Mouse (Mus musculus): ENCODE data around the gene Nmb. TPM values are rescaled to one million over a fixed set of nuclear protein-coding genes. Genes with fewer than 3 reads are reported as not detected.

The Nmb gene
- polyA plus RNA-seq, 1 experiment from 2014 or later = 8.5 TPM

DNA sequence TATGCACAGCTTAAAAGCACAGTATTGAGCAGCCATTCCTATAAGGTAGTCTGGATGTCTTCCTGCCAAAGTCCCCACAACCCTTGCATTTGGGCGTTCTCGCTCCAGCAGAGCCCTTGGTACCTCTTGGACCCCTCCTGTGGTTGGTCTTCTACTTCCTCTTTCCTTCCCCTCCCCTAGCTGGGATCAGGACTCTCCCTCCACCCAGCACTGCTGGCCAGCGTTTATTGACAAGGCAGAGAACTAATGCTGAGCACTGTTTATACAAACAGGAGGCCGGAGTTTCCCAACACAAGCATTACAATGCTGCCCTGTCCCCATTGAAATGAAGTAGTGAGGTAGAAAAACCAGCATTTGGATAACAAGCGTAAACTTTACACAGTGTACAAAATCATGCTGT is 31.8 kb downstream of the Nmb start:
- peaks cover 83% of the 10 kb centered on the region for H3K36me3 ChIP-seq (ENCODE audit: control insufficient read depth, insufficient read depth, low read length)
- DNase-seq = no peak
- H3K4me1 ChIP-seq (ENCODE audit: control insufficient read depth, insufficient read depth, low read length) = no peaks in the 10 kb centered on the region
- 90% methylated on average over 5 of the region's 5 CpGs for WGBS
- no peak overlapping the region for H3K4me3 ChIP-seq (replicated peaks; ENCODE audit: low read depth, low read length)
- H3K27ac ChIP-seq (replicated peaks; ENCODE audit: low read depth, low read length) = no peak overlapping the region
- no peak for ATAC-seq (ENCODE audit: low FRiP score, low TSS enrichment)
- no peaks in the 10 kb centered on the region for H3K9me3 ChIP-seq (ENCODE audit: control insufficient read depth, low read length)
- H3K27me3 ChIP-seq (ENCODE audit: control insufficient read depth, insufficient read depth, low read length) = no peaks in the 10 kb centered on the region
- H3K4me2 ChIP-seq (ENCODE audit: low read length) = no peak overlapping the region
- no peak overlapping the region for H3K9ac ChIP-seq (replicated peaks; ENCODE audit: low read length)

DNA sequence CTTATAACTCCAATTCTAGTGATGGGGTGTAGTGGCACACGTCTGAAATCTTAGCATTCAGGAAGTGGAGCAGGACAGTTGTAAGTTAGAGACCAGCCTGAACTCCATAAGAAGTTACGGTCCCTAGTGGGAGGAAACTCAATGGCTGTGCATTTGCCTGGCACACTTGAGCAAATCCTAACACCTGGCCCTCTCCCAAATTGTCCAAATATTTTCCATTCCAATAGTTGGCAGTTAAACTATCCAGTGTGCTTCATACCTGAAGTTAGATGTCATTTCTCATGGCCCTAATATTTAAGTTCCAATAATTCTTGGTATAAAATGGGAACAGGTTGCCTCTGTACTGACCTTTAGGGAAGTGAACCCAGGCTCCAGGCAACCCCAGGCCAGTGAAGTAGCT is 36.2 kb downstream of the Nmb start:
- no peak overlapping the region for H3K4me2 ChIP-seq (ENCODE audit: low read length)
- no peak for ATAC-seq (ENCODE audit: low FRiP score, low TSS enrichment)
- peaks cover 18% of the 10 kb centered on the region; the same call in 1 of the 2 replicates for H3K4me1 ChIP-seq (ENCODE audit: control insufficient read depth, insufficient read depth, low read length)
- H3K9me3 ChIP-seq (ENCODE audit: control insufficient read depth, low read length) = no peaks in the 10 kb centered on the region
- WGBS = 91% methylated on average over 2 of the region's 2 CpGs
- H3K9ac ChIP-seq (replicated peaks; ENCODE audit: low read length) = no peak overlapping the region
- H3K4me3 ChIP-seq (replicated peaks; ENCODE audit: low read depth, low read length) = no peak overlapping the region
- no peak for DNase-seq
- no peaks in the 10 kb centered on the region for H3K27me3 ChIP-seq (ENCODE audit: control insufficient read depth, insufficient read depth, low read length)
- peaks cover 78% of the 10 kb centered on the region for H3K36me3 ChIP-seq (ENCODE audit: control insufficient read depth, insufficient read depth, low read length)
- H3K27ac ChIP-seq (replicated peaks; ENCODE audit: low read depth, low read length) = no peak overlapping the region

DNA sequence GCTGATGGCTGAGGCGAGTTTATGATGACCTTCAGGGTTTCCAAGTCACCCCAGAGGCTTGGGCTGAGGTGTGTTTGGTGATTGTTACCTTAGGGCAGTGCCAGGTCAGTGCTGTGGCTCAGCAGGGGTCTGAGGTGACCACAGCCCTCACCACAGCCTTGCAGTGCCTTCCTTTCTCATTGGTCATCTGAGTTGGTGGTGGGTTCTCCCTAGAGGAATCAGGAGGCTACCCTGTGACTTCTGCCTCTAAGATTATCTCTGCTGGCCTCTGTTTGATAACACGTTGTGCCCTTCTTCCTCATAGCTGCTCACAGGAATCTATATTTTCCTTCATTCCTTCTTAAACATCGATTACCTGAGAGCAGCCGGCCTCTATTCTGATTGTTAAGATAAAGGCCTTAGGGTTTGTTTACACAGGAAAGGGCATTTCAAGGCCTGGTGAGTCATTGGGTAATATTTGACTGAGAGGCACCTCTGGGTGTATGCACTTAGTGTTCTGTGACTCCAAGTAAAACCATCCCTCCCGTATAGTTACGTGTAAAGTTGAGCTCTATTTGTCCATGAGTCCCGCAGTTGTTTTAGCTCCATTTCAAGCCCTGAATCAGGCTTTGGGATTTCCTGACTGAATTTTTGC is 38.2 kb downstream of the Nmb start:
- DNase-seq = no peak

DNA sequence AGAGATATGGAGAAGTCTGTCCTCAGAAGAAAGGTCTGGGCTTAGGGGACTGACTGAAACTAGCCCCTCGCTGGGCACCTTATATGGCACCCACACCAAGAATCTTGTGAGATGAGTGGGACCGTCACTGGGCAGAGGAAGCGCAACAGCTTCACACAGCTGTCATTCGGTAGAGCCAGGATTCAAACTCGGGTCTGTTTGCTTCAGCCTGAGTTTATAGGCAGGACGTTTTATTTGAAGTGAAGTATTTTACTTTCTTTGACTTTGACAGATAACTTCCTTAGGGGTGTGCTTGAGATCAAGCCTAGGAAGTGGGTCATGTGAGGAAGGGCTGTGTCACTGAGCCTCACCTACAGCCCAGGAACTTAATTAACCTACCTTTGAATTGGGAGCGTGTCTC is 39.4 kb downstream of the Nmb start:
- ATAC-seq (ENCODE audit: low FRiP score, low TSS enrichment) (no peak), DNase-seq (no peak)
- Histone ChIP-seq H3K9me3 (ENCODE audit: control insufficient read depth, low read length) (no peaks in the 10 kb centered on the region), H3K4me2 (ENCODE audit: low read length) (no peak overlapping the region), H3K9ac (replicated peaks; ENCODE audit: low read length) (no peak overlapping the region), H3K27ac (replicated peaks; ENCODE audit: low read depth, low read length) (no peak overlapping the region), H3K4me3 (replicated peaks; ENCODE audit: low read depth, low read length) (no peak overlapping the region), H3K27me3 (ENCODE audit: control insufficient read depth, insufficient read depth, low read length) (no peaks in the 10 kb centered on the region), H3K4me1 (ENCODE audit: control insufficient read depth, insufficient read depth, low read length) (peaks cover 40% of the 10 kb centered on the region), H3K36me3 (ENCODE audit: control insufficient read depth, insufficient read depth, low read length) (peaks cover 67% of the 10 kb centered on the region)
- 98% methylated on average over 7 of the region's 7 CpGs for WGBS

More for the DNA sequence above, 38.2 kb downstream of the Nmb start:
- no peak overlapping the region for H3K4me2 ChIP-seq (ENCODE audit: low read length)
- H3K36me3 ChIP-seq (ENCODE audit: control insufficient read depth, insufficient read depth, low read length) = peaks cover 75% of the 10 kb centered on the region
- H3K4me3 ChIP-seq (replicated peaks; ENCODE audit: low read depth, low read length) = no peak overlapping the region
- no peak for ATAC-seq (ENCODE audit: low FRiP score, low TSS enrichment)
- no peak overlapping the region for H3K9ac ChIP-seq (replicated peaks; ENCODE audit: low read length)
- H3K27ac ChIP-seq (replicated peaks; ENCODE audit: low read depth, low read length) = no peak overlapping the region
- H3K9me3 ChIP-seq (ENCODE audit: control insufficient read depth, low read length) = no peaks in the 10 kb centered on the region
- H3K27me3 ChIP-seq (ENCODE audit: control insufficient read depth, insufficient read depth, low read length) = no peaks in the 10 kb centered on the region
- 89% methylated on average over 7 of the region's 7 CpGs for WGBS
- H3K4me1 ChIP-seq (ENCODE audit: control insufficient read depth, insufficient read depth, low read length) = peaks cover 38% of the 10 kb centered on the region

DNA sequence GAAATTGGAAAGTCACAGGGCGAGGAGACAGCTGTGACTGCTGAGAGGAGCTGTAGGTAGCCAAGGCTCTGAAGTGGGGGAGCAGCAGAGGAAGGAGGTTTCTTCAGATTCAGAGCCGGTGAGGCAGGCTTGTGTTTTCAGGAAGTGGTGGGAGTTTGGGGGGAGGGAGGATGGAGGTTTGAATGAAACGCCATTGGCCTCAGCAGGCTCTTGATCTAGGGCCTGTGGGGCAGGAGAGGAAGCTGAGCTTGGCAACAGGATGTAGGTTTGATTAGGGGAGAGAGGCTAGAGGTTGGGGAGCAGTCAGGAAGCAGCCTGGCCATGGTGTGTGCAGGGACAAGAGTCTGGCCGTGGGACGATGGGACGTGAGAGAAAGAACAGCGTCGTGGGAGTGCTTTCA is 40.0 kb downstream of the Nmb start:
- ATAC-seq (ENCODE audit: low FRiP score, low TSS enrichment) (no peak), DNase-seq (no peak)
- Histone ChIP-seq H3K27ac (replicated peaks; ENCODE audit: low read depth, low read length) (0 out of 2 replicates have a peak overlapping the region, but pooled peaks have one; percentile 8), H3K9me3 (ENCODE audit: control insufficient read depth, low read length) (no peaks in the 10 kb centered on the region), H3K4me1 (ENCODE audit: control insufficient read depth, insufficient read depth, low read length) (peaks cover 43% of the 10 kb centered on the region), H3K9ac (replicated peaks; ENCODE audit: low read length) (no peak overlapping the region), H3K4me3 (replicated peaks; ENCODE audit: low read depth, low read length) (no peak overlapping the region), H3K4me2 (ENCODE audit: low read length) (peak overlapping the region; percentile 81), H3K36me3 (ENCODE audit: control insufficient read depth, insufficient read depth, low read length) (peaks cover 60% of the 10 kb centered on the region), H3K27me3 (ENCODE audit: control insufficient read depth, insufficient read depth, low read length) (no peaks in the 10 kb centered on the region)
- 83% methylated on average over 8 of the region's 8 CpGs for WGBS

DNA sequence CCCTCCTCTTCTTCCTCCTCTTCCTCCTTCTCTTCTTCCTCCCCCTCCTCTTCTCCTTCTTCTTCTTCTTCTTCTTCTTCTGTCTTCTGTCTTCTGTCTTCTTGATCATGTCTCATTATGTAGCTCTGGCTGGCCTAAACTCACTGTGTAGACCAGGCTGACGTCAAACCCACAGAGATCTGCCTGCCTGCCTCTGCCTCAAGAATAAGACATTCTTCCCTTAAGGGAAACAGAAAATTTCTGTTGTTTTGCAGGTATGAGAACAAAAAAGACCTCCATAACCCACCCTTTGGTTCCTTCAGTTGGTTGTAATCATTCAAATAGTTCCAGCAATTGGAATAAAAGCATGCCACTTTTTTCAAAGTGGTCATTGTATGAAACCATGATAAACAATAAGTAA is 40.7 kb downstream of the Nmb start:
- Histone ChIP-seq H3K27ac (replicated peaks; ENCODE audit: low read depth, low read length) (no peak overlapping the region), H3K27me3 (ENCODE audit: control insufficient read depth, insufficient read depth, low read length) (no peaks in the 10 kb centered on the region), H3K9ac (replicated peaks; ENCODE audit: low read length) (no peak overlapping the region), H3K4me1 (ENCODE audit: control insufficient read depth, insufficient read depth, low read length) (peaks cover 43% of the 10 kb centered on the region), H3K4me3 (replicated peaks; ENCODE audit: low read depth, low read length) (no peak overlapping the region), H3K9me3 (ENCODE audit: control insufficient read depth, low read length) (no peaks in the 10 kb centered on the region), H3K4me2 (ENCODE audit: low read length) (peak overlapping the region; percentile 81), H3K36me3 (ENCODE audit: control insufficient read depth, insufficient read depth, low read length) (peaks cover 54% of the 10 kb centered on the region)
- ATAC-seq (ENCODE audit: low FRiP score, low TSS enrichment) (no peak), DNase-seq (no peak)
- WGBS = 78% methylated on average over 1 of the region's 1 CpGs

DNA sequence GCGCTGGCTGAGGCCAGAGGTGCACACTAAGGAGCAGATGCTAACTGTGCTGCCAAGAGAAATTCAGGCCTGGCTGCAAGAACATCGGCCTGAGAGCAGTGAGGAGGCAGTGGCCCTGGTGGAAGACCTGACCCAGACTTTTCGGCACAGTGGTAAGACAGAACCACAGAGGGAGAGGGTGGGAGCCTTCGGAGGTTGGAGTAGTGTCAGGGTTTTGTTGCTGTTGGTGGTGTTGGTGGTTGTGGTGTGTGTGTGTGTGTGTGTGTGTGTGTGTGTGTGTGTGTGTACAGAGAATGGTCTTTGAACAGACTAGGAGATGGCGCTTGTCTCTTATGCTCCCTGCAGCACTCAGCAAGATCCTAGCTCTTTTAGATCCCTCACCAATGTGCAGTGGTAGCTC is 41.4 kb downstream of the Nmb start:
- peaks cover 43% of the 10 kb centered on the region for H3K4me1 ChIP-seq (ENCODE audit: control insufficient read depth, insufficient read depth, low read length)
- WGBS = 90% methylated on average over 5 of the region's 5 CpGs

DNA sequence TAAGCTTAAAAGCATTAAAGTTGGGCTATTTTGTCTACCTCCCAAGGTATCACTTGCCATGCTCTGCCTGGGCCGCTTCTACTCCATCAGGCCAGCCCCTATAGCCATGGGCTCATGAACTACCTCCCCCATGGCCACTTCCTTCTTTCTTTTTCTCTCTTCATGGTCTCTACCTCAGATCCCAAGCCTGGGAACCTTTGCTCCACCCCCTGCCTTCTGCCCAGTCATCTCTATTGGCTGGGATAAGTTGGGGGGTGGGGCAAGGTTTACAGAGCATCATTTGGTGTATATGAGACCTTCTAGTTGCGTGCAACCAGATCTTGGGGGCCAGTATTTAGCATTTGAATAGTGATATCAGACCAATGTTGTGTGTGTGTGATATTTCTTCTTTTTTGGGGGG is 42.4 kb downstream of the Nmb start:
- H3K9ac ChIP-seq (replicated peaks; ENCODE audit: low read length) = no peak overlapping the region
- peaks cover 43% of the 10 kb centered on the region for H3K4me1 ChIP-seq (ENCODE audit: control insufficient read depth, insufficient read depth, low read length)

More for the DNA sequence above, 41.4 kb downstream of the Nmb start:
- H3K27me3 ChIP-seq (ENCODE audit: control insufficient read depth, insufficient read depth, low read length) = no peaks in the 10 kb centered on the region
- H3K9ac ChIP-seq (replicated peaks; ENCODE audit: low read length) = peak overlapping the region; percentile 12; the same call in 1 of the 2 replicates
- H3K4me2 ChIP-seq (ENCODE audit: low read length) = peak overlapping the region; percentile 81
- DNase-seq (no peak), ATAC-seq (ENCODE audit: low FRiP score, low TSS enrichment) (no peak)
- H3K4me3 ChIP-seq (replicated peaks; ENCODE audit: low read depth, low read length) = peak overlapping the region; percentile 85
- H3K36me3 ChIP-seq (ENCODE audit: control insufficient read depth, insufficient read depth, low read length) = peaks cover 48% of the 10 kb centered on the region
- no peak overlapping the region for H3K27ac ChIP-seq (replicated peaks; ENCODE audit: low read depth, low read length)
- no peaks in the 10 kb centered on the region for H3K9me3 ChIP-seq (ENCODE audit: control insufficient read depth, low read length)

DNA sequence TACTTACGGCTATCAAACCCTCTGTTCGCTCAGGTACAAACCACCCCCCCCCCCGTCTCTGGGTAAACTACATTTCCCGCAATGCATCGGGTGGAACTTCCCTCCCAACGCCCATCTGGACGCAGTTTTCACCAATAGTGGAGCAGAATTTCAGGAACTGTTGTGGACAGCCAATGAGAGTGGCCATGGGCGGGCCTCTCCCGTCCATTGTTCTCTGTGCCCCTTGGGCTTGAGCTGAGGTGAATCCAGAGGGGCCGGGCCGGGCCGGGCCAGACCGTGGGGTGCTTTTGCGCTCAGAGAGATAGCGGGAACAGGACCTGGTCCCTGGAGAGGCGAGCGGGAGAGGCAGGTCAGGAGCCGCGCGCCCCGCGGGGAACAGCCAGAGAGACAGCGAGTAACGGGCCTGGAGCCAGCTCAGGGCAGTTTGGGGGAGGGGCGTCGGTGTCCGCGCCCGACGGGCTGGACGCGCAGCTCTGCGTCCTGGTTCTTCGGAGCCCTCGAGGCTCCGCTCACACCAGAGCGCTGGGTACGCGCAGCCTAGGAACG is 44.1 kb downstream of the Nmb start, which contains the start of gene Zscan2:
Gene Zscan2 (plus strand): TSS at position 192 of the 546 bp plus-strand sequence.
- no peaks in the 10 kb centered on the region for H3K9me3 ChIP-seq (ENCODE audit: control insufficient read depth, low read length)
- WGBS = under 1% methylated on average over 40 of the region's 40 CpGs
- peak within 1 kb of the TSS; percentile 81 for H3K4me2 ChIP-seq (ENCODE audit: low read length)
- DNase-seq (peak; percentile 97), ATAC-seq (ENCODE audit: low FRiP score, low TSS enrichment) (peak; percentile 98)
- H3K4me3 ChIP-seq (replicated peaks; ENCODE audit: low read depth, low read length) = peak within 1 kb of the TSS; percentile 85
- H3K27me3 ChIP-seq (ENCODE audit: control insufficient read depth, insufficient read depth, low read length) = no peaks in the 10 kb centered on the region
- peak within 1 kb of the TSS; percentile 96 for H3K27ac ChIP-seq (replicated peaks; ENCODE audit: low read depth, low read length)
- peaks cover 23% of the 10 kb centered on the region for H3K36me3 ChIP-seq (ENCODE audit: control insufficient read depth, insufficient read depth, low read length)
- peak within 1 kb of the TSS; percentile 94 for H3K9ac ChIP-seq (replicated peaks; ENCODE audit: low read length)
- peaks cover 43% of the 10 kb centered on the region for H3K4me1 ChIP-seq (ENCODE audit: control insufficient read depth, insufficient read depth, low read length)

More for the DNA sequence above, 42.4 kb downstream of the Nmb start:
- Histone ChIP-seq H3K9me3 (ENCODE audit: control insufficient read depth, low read length) (no peaks in the 10 kb centered on the region), H3K4me3 (replicated peaks; ENCODE audit: low read depth, low read length) (peak overlapping the region; percentile 85; the same call in 1 of the 2 replicates), H3K36me3 (ENCODE audit: control insufficient read depth, insufficient read depth, low read length) (peaks cover 37% of the 10 kb centered on the region), H3K4me2 (ENCODE audit: low read length) (peak overlapping the region; percentile 81), H3K27ac (replicated peaks; ENCODE audit: low read depth, low read length) (no peak overlapping the region), H3K27me3 (ENCODE audit: control insufficient read depth, insufficient read depth, low read length) (no peaks in the 10 kb centered on the region)
- 83% methylated on average over 2 of the region's 2 CpGs for WGBS
- ATAC-seq (ENCODE audit: low FRiP score, low TSS enrichment) (no peak), DNase-seq (no peak)
